Mouse (Mus musculus) olfactory bulb, adult 2 months (tissue): Measurements from ENCODE around the gene Faf2.

ENCODE experiments used
- CTCF ChIP-seq: fragments of 200-500 bp; IDR thresholded peaks from 2 replicates; pipeline ENCODE4 v1.5.1; 2012; ENCODE audit warnings: low read depth, mild to moderate bottlenecking, low read length, moderate library complexity; ENCODE audit not compliant: insufficient read depth
- POLR2A ChIP-seq: fragments of 200-500 bp; IDR thresholded peaks from 2 replicates; pipeline ENCODE4 v1.6.1; 2012; ENCODE audit warnings: mild to moderate bottlenecking, low read depth, low read length, moderate library complexity; ENCODE audit not compliant: insufficient read depth

GRCm38 (mm10) chr13:54710866-54711265, 89.3 kb downstream of the Faf2 start:
- TF ChIP-seq POLR2A: no peak
- no peak for TF ChIP-seq CTCF
